Mouse (Mus musculus) lung, adult 2 months (tissue): ENCODE data around the gene Zdhhc12.

Source experiments
- CTCF ChIP-seq: fragments of 200-500 bp; IDR thresholded peaks from 2 replicates; pipeline ENCODE4 v1.5.1; 2011; ENCODE audit warnings: mild to moderate bottlenecking, low read length, control low read depth; ENCODE audit not compliant: insufficient read depth
- POLR2A ChIP-seq: fragments of 200-500 bp; IDR thresholded peaks from 2 replicates; pipeline ENCODE4 v1.6.1; 2011; ENCODE audit warnings: low read depth, mild to moderate bottlenecking, control low read depth, low read length, borderline replicate concordance; ENCODE audit errors: extremely low read depth

DNA sequence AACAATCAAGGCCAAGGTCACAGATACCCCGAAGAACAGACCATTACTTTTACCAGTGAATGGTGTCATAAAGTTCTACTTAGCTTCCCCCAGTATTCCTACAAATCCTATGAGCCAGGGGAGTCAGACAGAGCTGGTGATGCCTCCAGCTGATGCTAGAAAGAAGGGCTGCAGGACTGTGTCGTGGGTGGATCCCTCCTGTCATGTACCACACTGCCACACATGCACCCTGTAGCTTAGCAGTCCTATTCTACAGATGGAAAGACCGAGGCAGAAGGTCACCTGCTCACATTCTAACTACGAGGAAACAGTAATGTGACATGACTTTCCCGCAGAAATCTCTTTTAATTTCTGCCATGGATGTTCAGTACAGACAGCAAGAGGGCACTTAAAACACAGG lies 29.3 kb upstream of the Zdhhc12 start:
- TF ChIP-seq POLR2A (no peak), CTCF (no peak)
